Mouse (Mus musculus) layer of hippocampus, postnatal 25 days (tissue): ENCODE measurements around the gene Pnpla8. TPM values are rescaled to one million over a fixed set of nuclear protein-coding genes. Genes with fewer than 3 reads are reported as not detected.
"Not testable (repeated sequence)": the region's sequence is repeated elsewhere in the genome, so short reads cannot be mapped to it uniquely, and the experiment has no call there.

Experiments used
- DNase-seq, 2 experiments: peaks; one replicate each; pipeline ENCODE4 v3.0.0; 2022; ENCODE audit warnings: mixed read lengths in 2 of 2, low spot score in 1 of 2; ENCODE audit errors: extremely low spot score in 1 of 2
- total RNA-seq, 2 experiments: library from RNA; stranded (reverse); gene quantifications; 2 replicates each; pipeline ENCODE4 v1.2.3; 2021

Gene Pnpla8
- total RNA-seq, result 100 to 1,000 TPM; 108 to 125 TPM

GRCm38 (mm10) chr12:44221070-44221469, at the start of gene Pnpla8:
Pnpla8 (plus strand) TSS chr12:44221370.
- DNase-seq, result not testable (repeated sequence)

GRCm38 (mm10) chr12:44176331-44177037, 44.7 kb upstream of the Pnpla8 start:
- no peak for DNase-seq

GRCm38 (mm10) chr12:44177038-44177355, 44.2 kb upstream of the Pnpla8 start:
- DNase-seq, result no peak

GRCm38 (mm10) chr12:44181081-44181982, 39.8 kb upstream of the Pnpla8 start:
- DNase-seq, result peak in 1 of 2 experiments; percentile 62

GRCm38 (mm10) chr12:44197873-44198525, 23.2 kb upstream of the Pnpla8 start:
- DNase-seq, result no peak

GRCm38 (mm10) chr12:44209141-44209823, 11.9 kb upstream of the Pnpla8 start:
- DNase-seq, result peak in 1 of 2 experiments; percentile 32

- DNase-seq, result peak; percentile 97 to 99
Measured at GRCm38 (mm10) chr12:44209824-44210752, 11.1 kb upstream of the Pnpla8 start, which contains the start of gene Dnajb9. Dnajb9 (minus strand) TSS chr12:44210326.

- DNase-seq, result no peak
Measured at GRCm38 (mm10) chr12:44211555-44211954, 9.6 kb upstream of the Pnpla8 start.

GRCm38 (mm10) chr12:44221651-44222356, 634 bp downstream of the Pnpla8 start:
- DNase-seq, result peak; percentile 13 to 23

GRCm38 (mm10) chr12:44223044-44223443, 1.9 kb downstream of the Pnpla8 start:
- no peak for DNase-seq

- DNase-seq, result no peak
Measured at GRCm38 (mm10) chr12:44224650-44225049, 3.5 kb downstream of the Pnpla8 start.

- DNase-seq, result no peak
Measured at GRCm38 (mm10) chr12:44241090-44241489, 19.9 kb downstream of the Pnpla8 start.

- no peak for DNase-seq
Measured at GRCm38 (mm10) chr12:44242407-44242806, 21.2 kb downstream of the Pnpla8 start.

GRCm38 (mm10) chr12:44245739-44246138, 24.6 kb downstream of the Pnpla8 start:
- DNase-seq, result no peak

GRCm38 (mm10) chr12:44248309-44248977, 27.3 kb downstream of the Pnpla8 start:
- no peak for DNase-seq

GRCm38 (mm10) chr12:44262612-44263011, 41.4 kb downstream of the Pnpla8 start:
- no peak for DNase-seq

- no peak for DNase-seq
Measured at GRCm38 (mm10) chr12:44265651-44266050, 44.5 kb downstream of the Pnpla8 start.

- no peak for DNase-seq
Measured at GRCm38 (mm10) chr12:44267196-44267595, 46.0 kb downstream of the Pnpla8 start.
